Mouse (Mus musculus) ovary, postnatal 36 days (tissue): ENCODE data around the gene Arrdc5.
"Not testable (repeated sequence)": the region's sequence is repeated elsewhere in the genome, so short reads cannot be mapped to it uniquely, and the experiment has no call there.

ENCODE experiments used
- DNase-seq: peaks from one replicate; pipeline ENCODE4 v3.0.0; 2022; ENCODE audit warnings: low spot score, mixed read lengths

Gene Arrdc5

GRCm38 (mm10) chr17:56276643-56277566 lies 23.2 kb downstream of the Arrdc5 start, which contains the start of gene Ticam1:
Gene Ticam1, minus strand, starts transcription at chr17:56276786.
- DNase-seq = peak; percentile 86

DNA sequence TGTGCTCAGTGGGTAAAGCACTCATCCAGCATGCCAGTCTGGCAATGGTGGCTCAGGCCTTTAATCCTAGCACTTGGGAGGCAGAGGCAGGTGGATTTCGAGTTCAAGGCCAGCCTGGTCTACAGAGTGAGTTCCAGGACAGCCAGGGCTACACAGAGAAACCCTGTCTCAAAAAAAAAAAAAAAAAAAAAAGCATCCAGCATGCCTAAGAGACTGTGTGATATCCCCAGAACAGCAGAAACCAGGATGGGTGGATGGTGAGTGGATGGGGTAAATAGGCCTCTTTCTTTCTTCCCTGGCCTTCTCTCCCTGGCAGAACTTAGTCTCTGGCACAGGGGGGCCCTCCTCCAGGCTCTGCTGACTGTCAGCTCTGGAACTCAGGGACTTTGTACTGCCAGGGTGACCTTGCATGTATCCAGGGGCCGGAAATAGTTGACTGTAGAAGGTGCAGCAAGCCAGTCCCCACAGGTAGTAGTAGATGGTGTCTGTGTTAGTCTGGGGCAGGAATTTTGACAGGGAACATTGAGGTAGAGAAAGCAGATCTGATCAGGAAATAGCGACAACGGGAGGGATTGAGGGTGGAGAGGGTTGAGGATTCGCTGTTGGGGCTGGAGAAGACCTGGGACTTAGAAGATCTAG lies 24.1 kb downstream of the Arrdc5 start:
- DNase-seq = no peak

DNA sequence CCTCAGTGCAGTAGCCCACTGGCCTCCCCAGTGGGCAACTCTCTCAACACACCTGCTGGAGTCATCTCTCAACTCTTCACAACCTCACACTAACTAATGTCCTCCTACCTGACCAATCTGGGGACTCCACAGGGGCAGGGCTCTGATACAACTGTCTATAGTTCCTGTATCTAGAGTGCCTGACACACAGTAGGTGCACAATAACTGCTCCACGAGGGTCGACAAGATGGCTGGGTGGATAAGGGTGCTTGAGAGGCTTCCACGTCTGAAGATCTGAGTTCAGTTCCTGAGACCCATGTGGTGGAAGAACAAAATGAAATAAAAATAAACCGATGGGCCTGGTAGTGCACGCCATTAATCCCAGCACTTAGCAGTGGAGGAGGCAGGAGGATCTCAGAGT lies 26.1 kb downstream of the Arrdc5 start:
- DNase-seq = no peak

DNA sequence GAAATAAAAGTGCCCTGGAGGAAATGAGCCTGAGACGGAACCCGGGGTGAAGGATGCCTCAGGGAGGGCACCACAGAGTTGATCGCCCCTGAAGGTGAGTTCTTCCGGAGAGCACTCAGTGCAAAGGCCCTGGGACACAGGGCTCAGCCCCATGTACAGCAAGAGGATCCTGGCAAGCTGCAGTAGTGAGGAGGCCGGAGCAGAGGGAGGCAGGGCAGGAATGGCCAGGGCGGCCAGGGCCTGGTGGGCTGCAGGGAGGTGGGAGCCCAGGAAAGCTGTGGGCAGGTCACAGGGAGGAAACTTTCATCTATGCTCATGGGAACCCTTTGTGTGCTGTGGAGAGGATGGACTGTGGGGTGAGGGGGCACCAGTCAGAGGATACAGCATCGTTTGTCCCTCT lies 26.6 kb downstream of the Arrdc5 start:
- DNase-seq = no peak

DNA sequence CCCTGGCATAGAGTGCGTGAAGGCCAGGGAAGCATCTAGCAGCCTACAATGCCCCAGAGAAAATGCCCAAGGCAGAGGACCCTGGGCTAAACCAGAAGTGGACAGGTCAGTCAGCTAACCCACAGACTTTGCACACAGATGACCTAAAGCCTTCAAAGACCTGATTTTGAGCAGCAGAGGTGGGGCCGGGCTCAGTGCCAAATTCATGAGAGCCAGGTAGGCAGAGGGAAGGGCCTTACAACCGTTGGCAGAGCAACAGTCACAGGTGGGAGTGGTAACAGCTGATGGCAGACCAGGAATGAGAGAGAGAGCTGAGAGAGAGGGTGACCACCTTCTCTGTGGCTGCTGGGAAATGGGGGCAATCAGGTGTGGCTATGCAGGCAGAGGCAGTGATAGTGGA lies 27.4 kb downstream of the Arrdc5 start:
- no peak for DNase-seq

DNA sequence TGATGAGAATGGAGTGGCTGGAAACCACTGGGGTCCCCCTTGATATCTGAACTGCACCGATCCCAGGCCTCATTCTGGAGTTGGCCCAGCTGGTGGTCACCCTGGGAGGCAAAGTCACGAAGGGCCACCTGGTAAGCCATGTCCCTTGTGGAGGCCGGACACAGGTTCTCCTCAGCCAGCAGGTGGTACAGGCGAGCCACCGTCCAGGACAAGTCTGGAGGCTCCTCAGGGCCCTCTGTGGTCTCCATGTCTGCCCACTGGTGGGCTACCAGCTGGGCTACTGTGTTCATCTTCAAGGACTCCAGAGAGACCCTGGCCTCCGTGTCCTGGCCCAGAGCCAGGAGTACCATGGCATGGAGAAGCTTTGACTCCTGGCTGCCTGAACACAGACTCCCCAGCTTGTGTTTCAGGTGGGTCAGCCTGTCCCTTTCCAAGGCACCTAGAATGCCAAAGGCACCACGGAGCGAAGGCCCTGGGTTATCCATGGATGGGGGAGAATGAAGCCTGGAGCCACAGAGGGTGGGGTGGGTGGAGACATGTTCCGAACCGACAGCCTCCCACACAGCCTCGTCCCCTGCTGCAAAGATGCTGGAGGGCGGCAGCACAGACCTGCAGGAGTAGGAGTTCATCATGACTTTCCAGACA lies 28.4 kb downstream of the Arrdc5 start:
- DNase-seq = no peak

- DNase-seq = no peak
These were observed 30.3 kb downstream of the Arrdc5 start for GRCm38 (mm10) chr17:56269741-56270140.

- no peak for DNase-seq
These were observed 30.9 kb downstream of the Arrdc5 start for GRCm38 (mm10) chr17:56269153-56269630.

- no peak for DNase-seq
These were observed 33.8 kb downstream of the Arrdc5 start for GRCm38 (mm10) chr17:56266271-56266670.

DNA sequence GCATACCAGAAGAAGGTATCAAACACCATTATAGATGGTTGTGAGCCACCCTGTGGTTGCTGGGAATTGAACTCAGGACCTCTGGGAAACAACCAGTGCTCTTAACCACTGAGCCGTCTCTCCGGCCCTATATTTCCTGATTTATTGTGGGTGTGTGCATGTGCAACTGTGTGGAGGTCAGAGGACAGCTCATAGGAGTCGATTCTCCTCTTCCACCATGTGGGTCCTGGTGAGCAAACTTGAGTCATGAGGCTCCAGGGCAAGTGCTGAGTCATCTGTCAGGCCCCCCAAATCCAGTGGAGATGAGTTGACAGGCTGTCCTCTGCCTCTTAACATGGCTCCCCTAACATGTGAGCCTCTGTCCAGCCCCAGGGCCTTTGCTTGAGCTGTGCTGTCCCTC lies 34.2 kb downstream of the Arrdc5 start:
- DNase-seq = no peak

GRCm38 (mm10) chr17:56265011-56265410 lies 35.1 kb downstream of the Arrdc5 start:
- no peak for DNase-seq

- peak; percentile 58 for DNase-seq
These were observed 36.1 kb downstream of the Arrdc5 start for GRCm38 (mm10) chr17:56264020-56264419.

GRCm38 (mm10) chr17:56262645-56263094 lies 37.4 kb downstream of the Arrdc5 start:
- no peak for DNase-seq

DNA sequence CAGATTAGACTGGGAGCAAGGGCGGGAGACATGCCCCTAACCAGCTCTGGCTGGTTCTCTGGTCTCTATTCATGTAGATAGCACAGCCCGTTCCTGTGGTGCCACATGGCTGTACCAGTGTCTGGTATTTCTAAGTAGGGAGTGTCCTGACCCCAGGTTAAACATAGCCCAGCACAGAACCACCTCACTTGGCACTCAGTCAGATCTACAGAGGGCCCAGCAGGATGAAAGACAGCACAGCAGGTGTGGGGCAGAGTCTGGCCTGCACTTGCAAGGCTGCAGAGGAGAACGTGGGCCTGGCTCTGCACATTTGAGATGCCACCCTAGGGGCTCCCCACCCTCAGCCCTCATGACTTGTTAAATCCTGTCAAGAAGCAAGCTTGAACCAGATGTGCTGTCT lies 38.9 kb downstream of the Arrdc5 start:
- no peak for DNase-seq

GRCm38 (mm10) chr17:56259301-56260037 lies 40.6 kb downstream of the Arrdc5 start:
- no peak for DNase-seq

DNA sequence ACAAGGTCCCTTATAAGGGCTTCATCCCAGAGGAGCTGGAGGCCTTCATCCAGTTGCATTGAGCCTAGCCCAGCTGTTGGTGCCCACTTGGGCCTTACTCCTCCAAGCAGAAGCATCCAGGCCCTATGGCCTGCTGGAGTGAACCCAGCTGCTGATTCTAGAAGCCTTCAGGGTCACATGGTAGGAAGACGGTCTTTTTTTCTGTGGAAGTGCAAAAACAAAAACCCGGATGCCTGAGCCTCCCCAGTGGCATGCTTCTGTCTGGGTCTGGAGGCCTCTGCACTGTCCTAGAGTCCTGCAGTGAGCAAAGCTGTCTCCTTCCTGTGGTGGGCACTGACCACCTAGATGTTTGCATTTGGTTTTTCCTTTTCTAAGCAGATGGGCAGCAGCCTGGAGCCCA lies 41.3 kb downstream of the Arrdc5 start:
- not testable (repeated sequence) for DNase-seq

DNA sequence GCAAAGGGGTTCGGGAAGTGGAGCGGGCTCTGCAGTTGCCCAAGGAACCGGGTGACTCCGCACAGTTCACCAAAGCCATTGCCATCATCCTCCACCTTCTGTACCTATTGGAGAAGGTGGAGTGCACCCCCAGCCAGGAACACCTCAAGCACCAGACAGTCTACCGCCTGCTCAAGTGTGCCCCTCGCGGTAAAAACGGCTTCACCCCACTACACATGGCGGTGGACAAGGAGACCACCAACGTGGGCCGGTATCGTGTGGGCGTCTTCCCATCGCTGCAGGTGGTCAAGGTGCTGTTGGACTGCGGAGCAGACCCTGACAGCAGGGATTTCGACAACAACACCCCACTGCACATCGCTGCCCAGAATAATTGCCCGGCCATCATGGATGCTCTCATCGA lies 41.8 kb downstream of the Arrdc5 start:
- DNase-seq = not testable (repeated sequence)

- DNase-seq = no peak
These were observed 42.7 kb downstream of the Arrdc5 start for GRCm38 (mm10) chr17:56257181-56257894.

DNA sequence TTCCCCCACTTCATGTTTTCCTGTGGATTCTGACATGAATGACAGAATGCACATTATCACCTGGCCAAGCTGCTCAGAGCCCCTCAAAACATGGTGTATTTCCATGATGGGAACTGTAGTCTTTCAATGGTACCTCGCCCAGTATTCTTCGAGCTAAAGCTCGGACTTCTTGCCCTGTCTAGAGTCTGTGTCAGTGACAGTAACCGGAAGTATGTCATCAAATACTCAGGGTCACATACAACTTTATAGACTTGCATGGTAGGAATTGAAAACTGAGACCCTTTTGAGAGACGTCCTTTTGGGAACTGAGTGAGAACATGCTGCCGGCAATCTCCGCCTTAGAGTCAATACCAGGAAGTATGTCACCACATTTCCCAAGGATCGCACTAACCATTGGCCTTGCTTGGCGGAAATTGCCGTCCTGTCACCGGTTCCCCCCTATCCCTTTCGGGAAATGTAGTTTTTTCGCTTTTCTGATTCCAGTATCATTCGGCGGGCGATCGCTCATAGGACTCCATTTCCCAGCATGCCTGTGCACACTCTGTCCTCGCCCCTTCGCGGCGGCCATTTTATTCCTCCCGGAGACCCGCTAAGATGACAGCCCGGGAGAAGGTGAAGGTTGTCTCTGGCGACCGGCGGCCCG lies 43.7 kb downstream of the Arrdc5 start, which contains the start of gene Fem1a:
TSS of gene Fem1a (plus strand) at position 572 of the 643 bp plus-strand sequence.
- DNase-seq = peak; percentile 86

DNA sequence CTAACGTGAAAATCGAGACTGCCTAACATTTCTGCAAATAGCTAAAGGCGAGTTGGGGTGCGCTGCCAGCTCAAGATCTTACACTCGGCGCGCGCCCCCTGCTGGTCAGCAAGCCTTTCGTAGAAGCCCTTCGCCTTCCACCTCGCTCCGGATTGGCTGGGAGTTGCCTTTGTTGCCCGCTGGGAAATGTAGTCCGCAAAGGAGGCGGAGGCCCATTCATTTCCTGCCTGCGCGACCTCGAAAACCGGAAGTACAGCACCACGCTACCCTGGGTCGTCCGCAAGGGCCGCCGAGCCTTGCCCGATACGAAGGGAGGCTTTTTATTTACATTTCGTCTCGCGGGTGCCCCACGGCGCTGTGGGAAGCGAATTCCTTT lies 44.2 kb downstream of the Arrdc5 start:
- DNase-seq = peak; percentile 97

DNA sequence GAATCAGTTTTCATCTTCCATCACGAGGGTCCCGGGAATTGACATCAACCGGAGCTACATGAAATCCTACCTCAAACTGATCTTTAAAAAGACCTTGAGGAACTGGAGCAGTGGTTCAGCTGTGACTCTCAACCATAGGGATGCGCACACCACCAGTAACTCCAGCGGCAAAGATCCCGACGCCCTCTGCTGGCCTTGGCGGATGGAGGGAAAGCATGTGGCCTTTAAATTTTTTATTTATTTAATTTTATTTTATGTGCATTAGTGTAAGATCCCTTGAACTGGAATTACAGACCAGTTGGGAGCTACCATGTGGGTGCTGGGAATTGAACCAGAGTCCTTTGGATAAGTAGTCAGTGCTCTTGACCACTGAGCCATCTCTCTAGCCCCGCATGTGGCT lies 44.7 kb downstream of the Arrdc5 start:
- DNase-seq = no peak
